Mouse (Mus musculus): Measurements from ENCODE around the gene Olfr596. TPM values are rescaled to one million over a fixed set of nuclear protein-coding genes. Genes with fewer than 3 reads are reported as not detected.
"Not testable (repeated sequence)": the region's sequence is repeated elsewhere in the genome, so short reads cannot be mapped to it uniquely, and the experiment has no call there.

Gene Olfr596
- not detected in 2 replicates for polyA plus RNA-seq (2014; fragmentation: Nextera tagmentation; extraction: Ambion mirVana)

- not testable (repeated sequence) for H3K4me1 ChIP-seq (ENCODE audit: insufficient read depth); ATAC-seq (ENCODE audit: insufficient read depth)
- WGBS, result 76% methylated on average over 2 of the region's 2 CpGs
Measured at GRCm38 (mm10) chr7:103305348-103305747, at the start of gene Olfr596. Olfr596 (plus strand) TSS chr7:103305648.

DNA sequence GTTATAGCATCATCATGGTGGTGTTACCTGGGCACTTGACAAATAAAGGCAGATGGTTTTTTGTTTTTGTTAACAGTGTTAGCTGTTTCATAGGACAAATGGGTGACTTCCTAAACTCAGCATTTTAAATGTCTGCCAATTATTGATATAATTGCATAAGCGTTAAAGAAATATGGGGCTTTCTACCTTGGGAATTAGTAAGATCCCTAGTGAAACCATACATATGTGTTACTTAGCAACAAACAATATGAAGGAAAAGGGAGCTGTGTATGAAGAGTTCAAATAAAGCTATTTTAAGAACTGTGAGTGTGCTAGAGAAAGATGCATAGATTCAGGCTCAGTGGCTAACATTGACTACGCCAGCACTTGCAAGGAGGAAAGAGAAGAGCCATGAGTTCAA lies 10.6 kb downstream of the Olfr596 start, which contains the start of gene Olfr597:
TSS of gene Olfr597 (plus strand) at position 301 of the 400 bp plus-strand sequence.
- DNase-seq; H3K27me3 ChIP-seq (ENCODE audit: insufficient read depth, low read length); ATAC-seq (ENCODE audit: insufficient read depth); H3K36me3 ChIP-seq (ENCODE audit: insufficient read depth); H3K27ac ChIP-seq (ENCODE audit: low read depth); H3K9ac ChIP-seq; H3K4me1 ChIP-seq (ENCODE audit: insufficient read depth); H3K9me3 ChIP-seq (ENCODE audit: low read depth, low read length); H3K4me2 ChIP-seq; H3K4me3 ChIP-seq (ENCODE audit: low read depth, low read length): not testable (repeated sequence)
- 72% methylated on average over 2 of the region's 2 CpGs for WGBS

More at GRCm38 (mm10) chr7:103305348-103305747, at the start of gene Olfr596:
- H3K36me3 ChIP-seq (ENCODE audit: insufficient read depth); H3K27ac ChIP-seq (ENCODE audit: low read depth); H3K9me3 ChIP-seq (ENCODE audit: low read depth, low read length); H3K4me3 ChIP-seq (ENCODE audit: low read depth, low read length); H3K4me2 ChIP-seq; DNase-seq; H3K27me3 ChIP-seq (ENCODE audit: insufficient read depth, low read length); H3K9ac ChIP-seq: not testable (repeated sequence)

DNA sequence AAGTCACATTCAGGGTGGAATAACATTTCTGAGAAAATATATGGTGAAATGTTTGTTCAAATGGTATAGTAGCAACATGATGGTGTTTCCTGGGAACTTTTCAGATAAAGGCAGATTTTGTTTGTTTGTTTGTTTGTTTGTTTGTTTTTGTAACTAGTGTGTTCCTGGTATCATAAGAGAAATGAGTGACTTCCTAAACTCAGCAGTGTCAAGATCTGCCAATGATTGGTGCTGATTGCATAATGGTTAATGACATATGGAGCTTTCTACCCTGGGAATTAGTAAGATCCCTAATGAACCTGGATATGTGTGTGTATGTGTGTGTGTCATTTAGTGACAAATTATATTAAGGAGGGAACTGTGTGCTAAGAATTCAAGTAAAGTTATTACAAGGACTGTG lies 17.8 kb downstream of the Olfr596 start, which contains the start of gene Olfr598:
TSS of gene Olfr598 (plus strand) at position 301 of the 400 bp plus-strand sequence.
- no peak for TF ChIP-seq CTCF (IDR thresholded peaks at IDR 0.05; ENCODE audit: low read depth)
- Histone ChIP-seq H3K9me3 (ENCODE audit: low read depth, low read length) (no peaks in the 10 kb centered on the region), H3K4me2 (no peak within 1 kb of the TSS), H3K27me3 (ENCODE audit: insufficient read depth, low read length) (no peaks in the 10 kb centered on the region), H3K9ac (no peak within 1 kb of the TSS), H3K27ac (ENCODE audit: low read depth) (no peak within 1 kb of the TSS), H3K4me3 (ENCODE audit: low read depth, low read length) (no peak within 1 kb of the TSS), H3K4me1 (ENCODE audit: insufficient read depth) (no peaks in the 10 kb centered on the region), H3K36me3 (ENCODE audit: insufficient read depth) (no peaks in the 10 kb centered on the region)
- DNase-seq, result no peak
- ATAC-seq (ENCODE audit: insufficient read depth), result no peak

GRCm38 (mm10) chr7:103335617-103336016 lies 30.2 kb downstream of the Olfr596 start, which contains the start of gene Olfr599:
Olfr599 (plus strand) TSS chr7:103335917.
- Histone ChIP-seq H3K27me3 (ENCODE audit: insufficient read depth, low read length) (no peaks in the 10 kb centered on the region), H3K4me1 (ENCODE audit: insufficient read depth) (no peaks in the 10 kb centered on the region), H3K4me3 (ENCODE audit: low read depth, low read length) (no peak within 1 kb of the TSS), H3K4me2 (no peak within 1 kb of the TSS), H3K36me3 (ENCODE audit: insufficient read depth) (no peaks in the 10 kb centered on the region), H3K27ac (ENCODE audit: low read depth) (no peak within 1 kb of the TSS), H3K9me3 (ENCODE audit: low read depth, low read length) (no peaks in the 10 kb centered on the region), H3K9ac (no peak within 1 kb of the TSS)
- ATAC-seq (ENCODE audit: insufficient read depth), result no peak
- no peak for TF ChIP-seq CTCF (IDR thresholded peaks at IDR 0.05; ENCODE audit: low read depth)
- DNase-seq, result no peak
- WGBS, result 93% methylated on average over 1 of the region's 1 CpGs

- no peak within 1 kb of the TSS for H3K4me2 ChIP-seq
- H3K4me3 ChIP-seq (ENCODE audit: low read depth, low read length), result no peak within 1 kb of the TSS
- H3K9me3 ChIP-seq (ENCODE audit: low read depth, low read length), result no peaks in the 10 kb centered on the region
- H3K27ac ChIP-seq (ENCODE audit: low read depth), result no peak within 1 kb of the TSS
- no peaks in the 10 kb centered on the region for H3K36me3 ChIP-seq (ENCODE audit: insufficient read depth)
- DNase-seq (no peak), ATAC-seq (ENCODE audit: insufficient read depth) (no peak)
- H3K4me1 ChIP-seq (ENCODE audit: insufficient read depth), result no peaks in the 10 kb centered on the region
- H3K9ac ChIP-seq, result no peak within 1 kb of the TSS
- H3K27me3 ChIP-seq (ENCODE audit: insufficient read depth, low read length), result no peaks in the 10 kb centered on the region
- no peak for TF ChIP-seq CTCF (IDR thresholded peaks at IDR 0.05; ENCODE audit: low read depth)
Measured at GRCm38 (mm10) chr7:103349569-103349968, 44.1 kb downstream of the Olfr596 start, which contains the start of gene Olfr600. Olfr600 (minus strand) TSS chr7:103349669.

Small RNAs within 50 kb of the gene (microRNA-seq; reads per million reads assigned to microRNA genes)
- gene Gm23550 (ENCODE audit: borderline number of aligned reads), result not detected
- gene Gm25171 (ENCODE audit: borderline number of aligned reads), result not detected

Other genes with a start within 250 kb of the Olfr596 start
- not detected in 2 replicates for gene Olfr584, start 223.8 kb upstream of the Olfr596 start, polyA plus RNA-seq (2014; fragmentation: Nextera tagmentation; extraction: Ambion mirVana)
- gene Olfr585, start 207.9 kb upstream of the Olfr596 start, polyA plus RNA-seq (2014; fragmentation: Nextera tagmentation; extraction: Ambion mirVana), result not detected in 2 replicates
- not detected in 2 replicates for gene Olfr586, start 180.0 kb upstream of the Olfr596 start, polyA plus RNA-seq (2014; fragmentation: Nextera tagmentation; extraction: Ambion mirVana)
- not detected in 2 replicates for gene Olfr588-ps1, start 164.8 kb upstream of the Olfr596 start, polyA plus RNA-seq (2014; fragmentation: Nextera tagmentation; extraction: Ambion mirVana)
- not detected in 2 replicates for gene Olfr589, start 149.3 kb upstream of the Olfr596 start, polyA plus RNA-seq (2014; fragmentation: Nextera tagmentation; extraction: Ambion mirVana)
- not detected in 2 replicates for gene Olfr591, start 127.3 kb upstream of the Olfr596 start, polyA plus RNA-seq (2014; fragmentation: Nextera tagmentation; extraction: Ambion mirVana)
- not detected in 2 replicates for gene Olfr592, start 120.8 kb upstream of the Olfr596 start, polyA plus RNA-seq (2014; fragmentation: Nextera tagmentation; extraction: Ambion mirVana)
- not detected in 2 replicates for gene Olfr593, start 93.8 kb upstream of the Olfr596 start, polyA plus RNA-seq (2014; fragmentation: Nextera tagmentation; extraction: Ambion mirVana)
- gene Olfr594, start 88.7 kb upstream of the Olfr596 start, polyA plus RNA-seq (2014; fragmentation: Nextera tagmentation; extraction: Ambion mirVana), result not detected in 2 replicates
- gene Usp17ld, start 53.1 kb upstream of the Olfr596 start, polyA plus RNA-seq (2014; fragmentation: Nextera tagmentation; extraction: Ambion mirVana), result not detected in 2 replicates
- gene Olfr597, start 10.7 kb downstream of the Olfr596 start, polyA plus RNA-seq (2014; fragmentation: Nextera tagmentation; extraction: Ambion mirVana), result not detected in 2 replicates
- gene Olfr598, start 17.9 kb downstream of the Olfr596 start, polyA plus RNA-seq (2014; fragmentation: Nextera tagmentation; extraction: Ambion mirVana), result not detected in 2 replicates
- gene Olfr599, start 30.3 kb downstream of the Olfr596 start, polyA plus RNA-seq (2014; fragmentation: Nextera tagmentation; extraction: Ambion mirVana), result not detected in 2 replicates
- gene Olfr600, start 44.0 kb downstream of the Olfr596 start, polyA plus RNA-seq (2014; fragmentation: Nextera tagmentation; extraction: Ambion mirVana), result not detected in 2 replicates
- not detected in 2 replicates for gene Olfr601, start 57.0 kb downstream of the Olfr596 start, polyA plus RNA-seq (2014; fragmentation: Nextera tagmentation; extraction: Ambion mirVana)
- gene Olfr603, start 80.5 kb downstream of the Olfr596 start, polyA plus RNA-seq (2014; fragmentation: Nextera tagmentation; extraction: Ambion mirVana), result not detected in 2 replicates
- not detected in 2 replicates for gene Usp17lc, start 109.4 kb downstream of the Olfr596 start, polyA plus RNA-seq (2014; fragmentation: Nextera tagmentation; extraction: Ambion mirVana)
- gene Olfr605, start 139.8 kb downstream of the Olfr596 start, polyA plus RNA-seq (2014; fragmentation: Nextera tagmentation; extraction: Ambion mirVana), result not detected in 2 replicates
- gene Olfr606, start 143.4 kb downstream of the Olfr596 start, polyA plus RNA-seq (2014; fragmentation: Nextera tagmentation; extraction: Ambion mirVana), result not detected in 2 replicates
- gene Olfr607, start 158.5 kb downstream of the Olfr596 start, polyA plus RNA-seq (2014; fragmentation: Nextera tagmentation; extraction: Ambion mirVana), result not detected in 2 replicates
- gene Olfr608, start 164.2 kb downstream of the Olfr596 start, polyA plus RNA-seq (2014; fragmentation: Nextera tagmentation; extraction: Ambion mirVana), result not detected in 2 replicates
- not detected in 2 replicates for gene Olfr609, start 192.4 kb downstream of the Olfr596 start, polyA plus RNA-seq (2014; fragmentation: Nextera tagmentation; extraction: Ambion mirVana)
- not detected in 2 replicates for gene Olfr610, start 206.5 kb downstream of the Olfr596 start, polyA plus RNA-seq (2014; fragmentation: Nextera tagmentation; extraction: Ambion mirVana)
- not detected in 2 replicates for gene Olfr611, start 215.2 kb downstream of the Olfr596 start, polyA plus RNA-seq (2014; fragmentation: Nextera tagmentation; extraction: Ambion mirVana)
- gene Olfr612, start 237.1 kb downstream of the Olfr596 start, polyA plus RNA-seq (2014; fragmentation: Nextera tagmentation; extraction: Ambion mirVana), result not detected in 2 replicates
- gene Olfr613, start 242.4 kb downstream of the Olfr596 start, polyA plus RNA-seq (2014; fragmentation: Nextera tagmentation; extraction: Ambion mirVana), result not detected in 2 replicates